Mouse (Mus musculus): Measurements from ENCODE around the gene Clca2. TPM values are rescaled to one million over a fixed set of nuclear protein-coding genes. Genes with fewer than 3 reads are reported as not detected.
A peak's percentile ranks its signal among the peaks of the same experiment; 100 is the strongest.

Gene Clca2
- polyA plus RNA-seq, 1 experiment from 2014 or later, result not detected

GRCm38 (mm10) chr3:145126618-145127017, 27.4 kb upstream of the Clca2 start:
- 94% methylated on average over 2 of the region's 2 CpGs for WGBS
- Histone ChIP-seq H3K4me2 (ENCODE audit: low read length) (no peak overlapping the region), H3K4me1 (ENCODE audit: control insufficient read depth, insufficient read depth, low read depth, low read length) (no peaks in the 10 kb centered on the region), H3K4me3 (ENCODE audit: low read length) (no peak overlapping the region), H3K36me3 (ENCODE audit: control insufficient read depth, insufficient read depth, low read length) (0 out of 2 replicates have a peak, but pooled peaks cover 3% of the 10 kb centered on the region), H3K9ac (ENCODE audit: low read depth, low read length) (no peak overlapping the region), H3K9me3 (ENCODE audit: control insufficient read depth, low read length) (no peaks in the 10 kb centered on the region), H3K27ac (ENCODE audit: low read depth, low read length) (no peak overlapping the region), H3K27me3 (replicated peaks; ENCODE audit: control insufficient read depth, insufficient read depth, low read length) (no peaks in the 10 kb centered on the region)
- ATAC-seq, result no peak

GRCm38 (mm10) chr3:145119425-145119824, 20.2 kb upstream of the Clca2 start:
- Histone ChIP-seq H3K4me1 (ENCODE audit: control insufficient read depth, insufficient read depth, low read depth, low read length) (peaks cover 13% of the 10 kb centered on the region), H3K9me3 (ENCODE audit: control insufficient read depth, low read length) (no peaks in the 10 kb centered on the region), H3K27ac (ENCODE audit: low read depth, low read length) (no peak overlapping the region), H3K9ac (ENCODE audit: low read depth, low read length) (no peak overlapping the region; the same call in 1 of the 2 replicates), H3K36me3 (ENCODE audit: control insufficient read depth, insufficient read depth, low read length) (no peaks in the 10 kb centered on the region), H3K4me2 (ENCODE audit: low read length) (peak overlapping the region; percentile 87), H3K27me3 (replicated peaks; ENCODE audit: control insufficient read depth, insufficient read depth, low read length) (no peaks in the 10 kb centered on the region), H3K4me3 (ENCODE audit: low read length) (peak overlapping the region; percentile 86)
- no peak for ATAC-seq
- WGBS, result 68% methylated on average over 7 of the region's 7 CpGs

GRCm38 (mm10) chr3:145119002-145119358, 19.7 kb upstream of the Clca2 start:
- peak overlapping the region; percentile 99 for H3K27ac ChIP-seq (ENCODE audit: low read depth, low read length)

GRCm38 (mm10) chr3:145118254-145119001, 19.2 kb upstream of the Clca2 start, which contains the start of gene Odf2l:
Gene Odf2l (plus strand): TSS chr3:145118588.
- Histone ChIP-seq H3K9me3 (ENCODE audit: control insufficient read depth, low read length) (no peaks in the 10 kb centered on the region), H3K4me1 (ENCODE audit: control insufficient read depth, insufficient read depth, low read depth, low read length) (peaks cover 13% of the 10 kb centered on the region), H3K9ac (ENCODE audit: low read depth, low read length) (peak within 1 kb of the TSS; percentile 96), H3K4me3 (ENCODE audit: low read length) (peak within 1 kb of the TSS; percentile 86), H3K36me3 (ENCODE audit: control insufficient read depth, insufficient read depth, low read length) (no peaks in the 10 kb centered on the region), H3K27ac (ENCODE audit: low read depth, low read length) (peak within 1 kb of the TSS; percentile 99), H3K4me2 (ENCODE audit: low read length) (peak within 1 kb of the TSS; percentile 87), H3K27me3 (replicated peaks; ENCODE audit: control insufficient read depth, insufficient read depth, low read length) (no peaks in the 10 kb centered on the region)
- WGBS, result 1% methylated on average over 55 of the region's 57 CpGs
- ATAC-seq, result peak; percentile 99

More at GRCm38 (mm10) chr3:145119002-145119358, 19.7 kb upstream of the Clca2 start:
- H3K4me2 ChIP-seq (ENCODE audit: low read length), result peak overlapping the region; percentile 87
- 4% methylated on average over 14 of the region's 14 CpGs for WGBS
- no peaks in the 10 kb centered on the region for H3K27me3 ChIP-seq (replicated peaks; ENCODE audit: control insufficient read depth, insufficient read depth, low read length)
- peak; percentile 55 for ATAC-seq
- H3K36me3 ChIP-seq (ENCODE audit: control insufficient read depth, insufficient read depth, low read length), result no peaks in the 10 kb centered on the region
- peak overlapping the region; percentile 96 for H3K9ac ChIP-seq (ENCODE audit: low read depth, low read length)
- peaks cover 13% of the 10 kb centered on the region for H3K4me1 ChIP-seq (ENCODE audit: control insufficient read depth, insufficient read depth, low read depth, low read length)
- H3K4me3 ChIP-seq (ENCODE audit: low read length), result peak overlapping the region; percentile 86
- H3K9me3 ChIP-seq (ENCODE audit: control insufficient read depth, low read length), result no peaks in the 10 kb centered on the region

GRCm38 (mm10) chr3:145117637-145118036, 18.4 kb upstream of the Clca2 start:
- WGBS, result 85% methylated on average over 10 of the region's 10 CpGs
- peak overlapping the region; percentile 63 for H3K9ac ChIP-seq (ENCODE audit: low read depth, low read length)
- peak overlapping the region; percentile 86 for H3K4me3 ChIP-seq (ENCODE audit: low read length)
- H3K27me3 ChIP-seq (replicated peaks; ENCODE audit: control insufficient read depth, insufficient read depth, low read length), result no peaks in the 10 kb centered on the region
- H3K27ac ChIP-seq (ENCODE audit: low read depth, low read length), result peak overlapping the region; percentile 99
- peaks cover 13% of the 10 kb centered on the region for H3K4me1 ChIP-seq (ENCODE audit: control insufficient read depth, insufficient read depth, low read depth, low read length)
- no peaks in the 10 kb centered on the region for H3K9me3 ChIP-seq (ENCODE audit: control insufficient read depth, low read length)
- H3K4me2 ChIP-seq (ENCODE audit: low read length), result peak overlapping the region; percentile 78
- H3K36me3 ChIP-seq (ENCODE audit: control insufficient read depth, insufficient read depth, low read length), result no peaks in the 10 kb centered on the region
- ATAC-seq, result no peak

GRCm38 (mm10) chr3:145115169-145115568, 15.9 kb upstream of the Clca2 start:
- Histone ChIP-seq H3K4me1 (ENCODE audit: control insufficient read depth, insufficient read depth, low read depth, low read length) (peaks cover 13% of the 10 kb centered on the region), H3K27ac (ENCODE audit: low read depth, low read length) (no peak overlapping the region), H3K9ac (ENCODE audit: low read depth, low read length) (no peak overlapping the region), H3K36me3 (ENCODE audit: control insufficient read depth, insufficient read depth, low read length) (no peaks in the 10 kb centered on the region), H3K4me3 (ENCODE audit: low read length) (no peak overlapping the region), H3K9me3 (ENCODE audit: control insufficient read depth, low read length) (no peaks in the 10 kb centered on the region), H3K4me2 (ENCODE audit: low read length) (no peak overlapping the region), H3K27me3 (replicated peaks; ENCODE audit: control insufficient read depth, insufficient read depth, low read length) (no peaks in the 10 kb centered on the region)
- no peak for ATAC-seq
- 98% methylated on average over 2 of the region's 2 CpGs for WGBS

- 76% methylated on average over 5 of the region's 5 CpGs for WGBS
- Histone ChIP-seq H3K36me3 (ENCODE audit: control insufficient read depth, insufficient read depth, low read length) (no peaks in the 10 kb centered on the region), H3K27ac (ENCODE audit: low read depth, low read length) (no peak overlapping the region), H3K4me1 (ENCODE audit: control insufficient read depth, insufficient read depth, low read depth, low read length) (no peaks in the 10 kb centered on the region), H3K4me2 (ENCODE audit: low read length) (no peak overlapping the region), H3K4me3 (ENCODE audit: low read length) (no peak overlapping the region), H3K9me3 (ENCODE audit: control insufficient read depth, low read length) (no peaks in the 10 kb centered on the region), H3K27me3 (replicated peaks; ENCODE audit: control insufficient read depth, insufficient read depth, low read length) (no peaks in the 10 kb centered on the region), H3K9ac (ENCODE audit: low read depth, low read length) (no peak overlapping the region)
- ATAC-seq, result no peak
Observed at GRCm38 (mm10) chr3:145105773-145106504, 6.7 kb upstream of the Clca2 start.

GRCm38 (mm10) chr3:145105076-145105772, 6.0 kb upstream of the Clca2 start:
- Histone ChIP-seq H3K9ac (ENCODE audit: low read depth, low read length) (no peak overlapping the region), H3K4me1 (ENCODE audit: control insufficient read depth, insufficient read depth, low read depth, low read length) (no peaks in the 10 kb centered on the region), H3K9me3 (ENCODE audit: control insufficient read depth, low read length) (no peaks in the 10 kb centered on the region), H3K27ac (ENCODE audit: low read depth, low read length) (no peak overlapping the region), H3K36me3 (ENCODE audit: control insufficient read depth, insufficient read depth, low read length) (no peaks in the 10 kb centered on the region), H3K4me3 (ENCODE audit: low read length) (no peak overlapping the region), H3K27me3 (replicated peaks; ENCODE audit: control insufficient read depth, insufficient read depth, low read length) (no peaks in the 10 kb centered on the region), H3K4me2 (ENCODE audit: low read length) (no peak overlapping the region)
- no peak for ATAC-seq
- 71% methylated on average over 5 of the region's 5 CpGs for WGBS

GRCm38 (mm10) chr3:145103770-145104169, 4.5 kb upstream of the Clca2 start:
- Histone ChIP-seq H3K4me2 (ENCODE audit: low read length) (no peak overlapping the region), H3K9me3 (ENCODE audit: control insufficient read depth, low read length) (no peaks in the 10 kb centered on the region), H3K4me1 (ENCODE audit: control insufficient read depth, insufficient read depth, low read depth, low read length) (no peaks in the 10 kb centered on the region), H3K27ac (ENCODE audit: low read depth, low read length) (no peak overlapping the region), H3K36me3 (ENCODE audit: control insufficient read depth, insufficient read depth, low read length) (no peaks in the 10 kb centered on the region), H3K9ac (ENCODE audit: low read depth, low read length) (no peak overlapping the region), H3K4me3 (ENCODE audit: low read length) (no peak overlapping the region), H3K27me3 (replicated peaks; ENCODE audit: control insufficient read depth, insufficient read depth, low read length) (no peaks in the 10 kb centered on the region)
- WGBS, result 78% methylated on average over 5 of the region's 5 CpGs
- ATAC-seq, result no peak

All from hindbrain, embryonic 16.5 days (tissue).